23 mouse cellular contexts compared by ENCODE assay signal in the genomic region with DNA sequence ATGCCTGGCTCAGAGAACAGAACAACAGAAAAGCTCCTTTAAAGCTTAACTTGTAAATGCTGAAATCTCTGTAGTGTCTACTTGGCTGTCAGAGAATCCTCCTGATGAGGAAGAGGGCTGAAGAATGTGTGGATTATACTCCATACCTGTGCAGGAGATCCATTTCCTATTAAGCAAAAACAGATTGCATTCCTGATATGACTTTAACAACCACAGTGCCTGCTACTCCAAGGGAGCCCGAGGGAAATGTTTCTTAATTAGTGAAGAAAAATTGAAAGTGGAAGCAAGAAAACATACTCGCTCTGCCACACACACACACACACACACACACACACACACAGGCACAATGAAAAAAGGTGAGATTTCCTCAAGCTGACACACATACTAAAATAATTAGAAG. TPM values are rescaled to one million over a fixed set of nuclear protein-coding genes. Genes with fewer than 3 reads are reported as not detected.
A peak's percentile ranks its signal among the peaks of the same experiment; 100 is the strongest.
DNase-seq lines count a peak whose midpoint lies in the region; ATAC-seq and TF ChIP-seq lines count a peak whose summit lies in the region.
"Had no signal": no experiment of that assay in that cellular context is flagged by ENCODE, and none has a peak within 500 bp of the region (broad histone marks: within the 10 kb centered on the region; RNA-seq: fewer than 3 reads in every experiment).

No protein-coding gene starts in this region.

- 0 out of 2 replicates have a peak overlapping the region, but pooled peaks have one; percentile 17 for H3K27ac ChIP-seq in hindbrain, embryonic 14.5 days
- no peak overlapping the region for H3K27ac ChIP-seq in hindbrain, embryonic 10.5 days
- H3K27ac ChIP-seq in midbrain, embryonic 15.5 days: no peak overlapping the region
- no peak overlapping the region for H3K27ac ChIP-seq in midbrain, embryonic 11.5 days (ENCODE audit: low read depth, low read length)
- H3K27ac ChIP-seq in hindbrain, postnatal 0 days: no peak overlapping the region
- H3K27ac ChIP-seq: embryonic facial prominence, embryonic 10.5 days; forebrain, embryonic 10.5 days; intestine, embryonic 15.5 days had no signal

- no peaks in the 10 kb centered on the region for H3K27me3 ChIP-seq in hindbrain, embryonic 14.5 days (ENCODE audit: control insufficient read depth, insufficient read depth, low read length)
- no peaks in the 10 kb centered on the region for H3K27me3 ChIP-seq in hindbrain, embryonic 10.5 days (ENCODE audit: insufficient read depth, poor library complexity, severe bottlenecking)
- H3K27me3 ChIP-seq in midbrain, embryonic 15.5 days (replicated peaks): no peaks in the 10 kb centered on the region
- no peaks in the 10 kb centered on the region for H3K27me3 ChIP-seq in midbrain, embryonic 11.5 days (ENCODE audit: control insufficient read depth, insufficient read depth, low read length)
- no peaks in the 10 kb centered on the region for H3K27me3 ChIP-seq in hindbrain, postnatal 0 days (ENCODE audit: insufficient read depth, low read length)
- H3K27me3 ChIP-seq: heart, embryonic 12.5 days; intestine, embryonic 15.5 days had no signal

- TF ChIP-seq CTCF in hindbrain, postnatal 0 days (IDR thresholded peaks at IDR 0.05; ENCODE audit: low read depth): no peak

- 0 out of 2 replicates have a peak, but pooled peaks have one; percentile 24 for ATAC-seq in hindbrain, embryonic 14.5 days (ENCODE audit: low FRiP score)
- ATAC-seq in midbrain, embryonic 15.5 days (replicated peaks): 0 out of 2 replicates have a peak, but pooled peaks have one; percentile 30
- ATAC-seq in midbrain, embryonic 11.5 days (ENCODE audit: low FRiP score): no peak
- peak; percentile 49; the same call in 1 of the 2 replicates for ATAC-seq in hindbrain, postnatal 0 days
- ATAC-seq: forebrain, embryonic 14.5 days; intestine, embryonic 15.5 days had no signal

- no peaks in the 10 kb centered on the region for H3K9me3 ChIP-seq in hindbrain, embryonic 14.5 days (ENCODE audit: control insufficient read depth, low read length)
- H3K9me3 ChIP-seq in hindbrain, embryonic 10.5 days: no peaks in the 10 kb centered on the region
- H3K9me3 ChIP-seq in midbrain, embryonic 15.5 days: no peaks in the 10 kb centered on the region
- H3K9me3 ChIP-seq in midbrain, embryonic 11.5 days (ENCODE audit: control insufficient read depth, low read length): no peaks in the 10 kb centered on the region
- H3K9me3 ChIP-seq in hindbrain, postnatal 0 days (ENCODE audit: low read length): no peaks in the 10 kb centered on the region
- H3K9me3 ChIP-seq: embryonic facial prominence, embryonic 10.5 days; forebrain, embryonic 10.5 days; heart, embryonic 12.5 days; intestine, embryonic 15.5 days had no signal

- no peak overlapping the region for H3K4me3 ChIP-seq in hindbrain, embryonic 14.5 days (replicated peaks; ENCODE audit: low read length)
- no peak overlapping the region for H3K4me3 ChIP-seq in hindbrain, embryonic 10.5 days
- no peak overlapping the region for H3K4me3 ChIP-seq in midbrain, embryonic 15.5 days
- no peak overlapping the region for H3K4me3 ChIP-seq in midbrain, embryonic 11.5 days (ENCODE audit: low read depth, low read length)
- H3K4me3 ChIP-seq in hindbrain, postnatal 0 days (ENCODE audit: low read length): no peak overlapping the region
- H3K4me3 ChIP-seq: embryonic facial prominence, embryonic 10.5 days; erythroblast, embryonic 14.5 days; forebrain, embryonic 10.5 days; heart, embryonic 12.5 days; intestine, embryonic 15.5 days had no signal

- H3K4me1 ChIP-seq in hindbrain, embryonic 14.5 days (replicated peaks; ENCODE audit: control insufficient read depth, insufficient read depth, low read length): 0 out of 2 replicates have a peak, but pooled peaks cover 4% of the 10 kb centered on the region
- no peaks in the 10 kb centered on the region for H3K4me1 ChIP-seq in hindbrain, embryonic 10.5 days (replicated peaks)
- H3K4me1 ChIP-seq in midbrain, embryonic 15.5 days: no peaks in the 10 kb centered on the region
- H3K4me1 ChIP-seq in midbrain, embryonic 11.5 days (ENCODE audit: control insufficient read depth, insufficient read depth, low read length): no peaks in the 10 kb centered on the region
- no peaks in the 10 kb centered on the region for H3K4me1 ChIP-seq in hindbrain, postnatal 0 days (ENCODE audit: insufficient read depth, low read length)
- H3K4me1 ChIP-seq: embryonic facial prominence, embryonic 10.5 days; heart, embryonic 12.5 days; intestine, embryonic 15.5 days had no signal

- 55% methylated on average over 2 of the region's 2 CpGs for WGBS in hindbrain, embryonic 14.5 days
- 76% methylated on average over 2 of the region's 2 CpGs for WGBS in hindbrain, embryonic 10.5 days
- WGBS in midbrain, embryonic 15.5 days: 69% methylated on average over 2 of the region's 2 CpGs
- WGBS in midbrain, embryonic 11.5 days: 80% methylated on average over 2 of the region's 2 CpGs
- WGBS in hindbrain, postnatal 0 days: 46% methylated on average over 2 of the region's 2 CpGs

- no peaks in the 10 kb centered on the region for H3K36me3 ChIP-seq in hindbrain, embryonic 14.5 days (replicated peaks; ENCODE audit: control insufficient read depth, insufficient read depth)
- no peaks in the 10 kb centered on the region for H3K36me3 ChIP-seq in hindbrain, embryonic 10.5 days
- H3K36me3 ChIP-seq in midbrain, embryonic 15.5 days (replicated peaks): no peaks in the 10 kb centered on the region
- no peaks in the 10 kb centered on the region for H3K36me3 ChIP-seq in midbrain, embryonic 11.5 days (ENCODE audit: control insufficient read depth, insufficient read depth, low read length)
- H3K36me3 ChIP-seq in hindbrain, postnatal 0 days (ENCODE audit: insufficient read depth, low read length): no peaks in the 10 kb centered on the region
- H3K36me3 ChIP-seq: embryonic facial prominence, embryonic 10.5 days; forebrain, embryonic 10.5 days; heart, embryonic 12.5 days; intestine, embryonic 15.5 days had no signal

- no peak overlapping the region for H3K4me2 ChIP-seq in hindbrain, embryonic 14.5 days (replicated peaks)
- no peak overlapping the region for H3K4me2 ChIP-seq in midbrain, embryonic 15.5 days
- no peak overlapping the region for H3K4me2 ChIP-seq in midbrain, embryonic 11.5 days
- no peak overlapping the region for H3K4me2 ChIP-seq in hindbrain, postnatal 0 days (ENCODE audit: low read depth, low read length)
- H3K4me2 ChIP-seq: heart, embryonic 12.5 days; intestine, embryonic 15.5 days had no signal

- DNase-seq in hindbrain, embryonic 14.5 days (ENCODE audit: low spot score): peak; percentile 30
- no peak for DNase-seq in hindbrain, embryonic 10.5 days (ENCODE audit: low spot score)
- DNase-seq in midbrain, embryonic 11.5 days (ENCODE audit: low spot score, missing footprints): no peak
- DNase-seq in hindbrain, postnatal 0 days (ENCODE audit: low spot score): peak; percentile 64
- DNase-seq in testis, postnatal 10 days (ENCODE audit: low spot score): no peak
- DNase-seq: adrenal gland, adult 2 months; adrenal gland, postnatal 25 days; cerebellum, adult 2 months; cerebellum, postnatal 10 days; gastrocnemius, postnatal 10 days had no signal

- H3K9ac ChIP-seq in hindbrain, embryonic 14.5 days: no peak overlapping the region
- no peak overlapping the region for H3K9ac ChIP-seq in midbrain, embryonic 15.5 days
- H3K9ac ChIP-seq in midbrain, embryonic 11.5 days (ENCODE audit: low read length): no peak overlapping the region
- no peak overlapping the region for H3K9ac ChIP-seq in hindbrain, postnatal 0 days (replicated peaks; ENCODE audit: low read length)
- H3K9ac ChIP-seq: heart, embryonic 12.5 days; intestine, embryonic 15.5 days had no signal

RNA-seq across cellular contexts. Expression of a gene that starts 39.5 kb away (rescaled TPM):
- 2.0 and 2.1 TPM in 2 replicates for polyA plus RNA-seq in hindbrain, embryonic 14.5 days (2014; fragmentation: Nextera tagmentation; extraction: Ambion mirVana)
- 0.41 TPM in 1 of 2 replicates, not detected in the other for polyA plus RNA-seq in hindbrain, embryonic 10.5 days (2016; fragmentation: Nextera tagmentation; extraction: Ambion mirVana)
- polyA plus RNA-seq in midbrain, embryonic 15.5 days (2015; fragmentation: Nextera tagmentation; extraction: Ambion mirVana): 1.00 and 1.3 TPM in 2 replicates
- polyA plus RNA-seq in midbrain, embryonic 11.5 days (2014; fragmentation: Nextera tagmentation; extraction: Ambion mirVana): 0.33 TPM in 1 of 2 replicates, not detected in the other
- total RNA-seq in hindbrain, postnatal 0 days (2014; rRNA removed): not detected in 2 replicates
- polyA plus RNA-seq in hindbrain, postnatal 0 days (2015; fragmentation: Nextera tagmentation; extraction: Ambion mirVana): 1.9 and 2.1 TPM in 2 replicates
- total RNA-seq: adrenal gland, adult 2 months; adrenal gland, postnatal 25 days; ES-E14; gastrocnemius, postnatal 10 days; gastrocnemius, postnatal 4 days; heart, adult 8-10 months; heart, postnatal 25 days had no signal
- polyA plus RNA-seq: adrenal gland, adult 2 months; embryonic facial prominence, embryonic 10.5 days; embryonic facial prominence, embryonic 14.5 days; erythroblast, embryonic 14.5 days; heart, embryonic 16.5 days; intestine, embryonic 15.5 days had no signal

RNA-seq across cellular contexts. Expression of a gene that starts 41.5 kb away (rescaled TPM):
- 54.4 and 56.0 TPM in 2 replicates for polyA plus RNA-seq in hindbrain, embryonic 14.5 days (2014; fragmentation: Nextera tagmentation; extraction: Ambion mirVana)
- 2.9 and 6.7 TPM in 2 replicates for polyA plus RNA-seq in hindbrain, embryonic 10.5 days (2016; fragmentation: Nextera tagmentation; extraction: Ambion mirVana)
- polyA plus RNA-seq in midbrain, embryonic 15.5 days (2015; fragmentation: Nextera tagmentation; extraction: Ambion mirVana): 21.2 and 21.5 TPM in 2 replicates
- 8.5 and 9.5 TPM in 2 replicates for polyA plus RNA-seq in midbrain, embryonic 11.5 days (2014; fragmentation: Nextera tagmentation; extraction: Ambion mirVana)
- 45.5 and 51.1 TPM in 2 replicates for total RNA-seq in hindbrain, postnatal 0 days (2014; rRNA removed)
- polyA plus RNA-seq in hindbrain, postnatal 0 days (2015; fragmentation: Nextera tagmentation; extraction: Ambion mirVana): 38.3 and 39.2 TPM in 2 replicates
- total RNA-seq: heart, postnatal 25 days had no signal
- polyA plus RNA-seq: erythroblast, embryonic 14.5 days had no signal

Comparison
In these comparisons a context has a peak if more than half of its experiments do, and no peak if none do; other contexts are left out.
1. DNase-seq: peak in hindbrain, embryonic 14.5 days (single experiment) and hindbrain, postnatal 0 days (single experiment); none in hindbrain, embryonic 10.5 days (single experiment), midbrain, embryonic 11.5 days (single experiment) and testis, postnatal 10 days (single experiment).